Mouse (Mus musculus) embryo, embryonic 10 days (tissue): ENCODE results near the gene 9230112D13Rik.

Experiments used
- DNase-seq: peaks from one replicate; pipeline ENCODE4 v3.0.0-alpha.2; 2015; ENCODE audit warnings: low spot score

The 9230112D13Rik gene

DNA sequence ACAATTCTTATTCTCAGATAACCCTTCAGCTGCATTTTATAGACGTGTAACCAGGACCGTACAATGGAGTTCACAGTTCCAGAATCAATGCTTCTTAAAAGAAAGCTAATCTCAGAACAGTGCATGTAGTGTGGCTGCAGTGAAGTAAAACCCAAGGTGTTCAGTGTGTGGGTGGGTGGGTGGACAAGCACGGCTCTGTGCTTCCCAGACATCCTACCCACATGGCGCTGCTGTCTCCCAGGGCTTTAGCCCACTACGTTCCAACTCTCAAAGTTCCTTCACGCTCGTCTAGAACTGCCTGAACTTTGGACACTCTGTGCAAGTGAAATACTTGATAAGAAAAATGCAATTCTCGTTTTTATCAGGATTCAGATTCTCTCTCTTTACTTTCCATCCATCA lies at the start of gene 9230112D13Rik:
9230112D13Rik (minus strand) TSS at position 101 of the 400 bp plus-strand sequence.
- no peak for DNase-seq

DNA sequence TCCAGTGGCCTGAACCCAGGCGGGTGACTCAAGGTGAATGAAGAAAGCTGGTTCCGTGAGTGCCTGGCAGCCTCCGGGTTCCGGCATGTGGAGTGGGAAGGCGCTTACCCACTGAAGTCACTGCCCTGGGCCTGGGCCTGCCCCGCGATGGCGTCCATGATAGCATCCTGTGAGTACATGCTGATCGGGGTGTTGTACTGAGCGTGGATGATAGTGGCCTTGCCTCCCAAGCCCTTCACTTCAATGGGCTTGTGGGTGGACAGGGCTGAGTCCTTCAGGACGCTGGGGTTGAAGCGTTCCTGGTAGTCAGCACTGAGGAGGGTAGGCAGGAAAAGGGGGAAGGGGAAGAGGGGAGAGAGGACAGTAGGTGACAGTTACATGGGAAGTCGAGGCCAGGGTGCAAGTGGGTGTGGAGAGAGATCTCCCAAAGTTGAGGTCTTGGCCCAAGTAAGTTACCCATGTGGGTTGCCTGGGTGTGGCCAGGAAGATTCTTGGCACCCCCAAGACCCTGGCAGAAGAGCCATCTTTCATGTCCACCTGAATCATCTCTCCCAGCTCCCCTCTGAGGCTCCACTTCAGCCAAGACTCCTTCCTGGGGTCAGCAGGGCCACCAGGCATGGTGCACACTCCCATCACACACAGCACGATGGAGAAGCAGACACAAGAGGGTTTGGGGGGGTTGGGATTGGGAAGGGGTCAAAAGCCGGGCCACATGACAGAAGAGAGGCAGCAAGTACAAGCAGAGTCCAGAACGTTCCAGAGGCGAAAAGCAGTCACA lies 49.2 kb upstream of the 9230112D13Rik start:
- no peak for DNase-seq

DNA sequence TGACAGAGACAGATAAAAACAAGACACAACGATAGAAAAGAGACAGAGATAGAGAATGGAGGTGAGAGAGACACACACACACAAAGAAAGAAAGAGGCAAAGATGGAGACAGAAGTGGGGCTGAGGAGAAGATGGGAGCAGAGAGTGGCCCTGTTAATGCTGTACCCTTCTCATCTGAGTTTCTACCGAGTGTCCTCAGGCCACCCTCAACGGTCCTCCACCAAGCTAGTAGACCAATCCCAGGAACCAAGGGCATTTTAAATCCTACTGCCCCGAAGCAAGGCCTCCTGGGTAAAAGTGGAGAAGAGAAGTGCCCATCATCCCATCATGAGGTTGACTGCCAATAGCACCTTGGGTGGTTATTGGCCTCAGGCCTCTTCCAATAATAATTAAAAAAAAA lies 48.3 kb upstream of the 9230112D13Rik start:
- no peak for DNase-seq

DNA sequence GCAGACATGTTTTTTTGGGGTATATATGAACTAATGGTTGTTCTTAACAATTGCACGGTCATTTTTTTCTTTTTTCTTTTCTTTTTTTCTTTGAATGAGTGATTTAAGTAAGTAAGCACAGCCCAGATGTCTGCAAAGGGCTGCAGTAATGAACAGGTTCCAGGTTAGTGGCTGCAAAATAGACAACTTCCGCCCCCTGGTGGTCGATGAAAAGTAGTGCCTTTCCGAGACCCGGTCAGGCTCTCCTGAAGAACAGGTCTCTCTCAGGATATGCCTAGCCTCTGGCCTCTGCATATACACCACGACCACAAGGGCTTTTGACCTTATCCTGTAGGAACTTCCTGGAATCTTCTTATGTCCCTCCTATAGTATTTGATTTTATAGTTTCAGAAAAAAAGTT lies 47.7 kb upstream of the 9230112D13Rik start:
- DNase-seq, result peak; percentile 89

DNA sequence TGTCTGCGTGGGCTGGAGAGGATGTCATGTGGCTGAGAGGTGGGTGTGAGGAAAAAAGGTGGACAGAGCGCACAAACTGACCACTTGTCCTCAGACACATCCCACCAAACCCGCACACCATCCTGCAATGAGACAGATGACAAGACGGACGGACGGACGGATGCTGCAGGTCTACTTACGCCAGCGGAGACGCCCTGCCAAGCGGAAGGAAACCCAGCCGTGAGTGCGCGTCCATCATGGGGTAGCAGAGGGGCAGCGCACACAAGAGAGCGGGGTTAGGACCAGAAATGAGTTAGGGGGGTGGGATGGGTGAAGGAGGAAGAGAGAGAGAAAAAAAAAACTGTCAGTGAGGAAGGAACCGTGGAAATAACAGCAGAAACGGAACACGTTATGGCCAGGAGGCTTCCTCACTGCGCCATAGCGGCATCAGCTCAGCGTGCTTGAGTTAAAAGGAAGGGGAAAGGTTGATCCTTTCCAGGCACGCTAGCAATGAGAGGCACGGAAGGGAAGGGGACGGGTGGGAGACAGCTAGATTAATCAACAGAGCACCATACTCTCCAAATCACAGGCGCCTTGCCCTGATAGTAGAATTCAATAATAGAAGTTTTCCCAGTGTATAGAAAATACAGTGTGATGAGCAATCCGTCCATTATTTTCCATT lies 47.1 kb upstream of the 9230112D13Rik start:
- DNase-seq, result peak; percentile 18

DNA sequence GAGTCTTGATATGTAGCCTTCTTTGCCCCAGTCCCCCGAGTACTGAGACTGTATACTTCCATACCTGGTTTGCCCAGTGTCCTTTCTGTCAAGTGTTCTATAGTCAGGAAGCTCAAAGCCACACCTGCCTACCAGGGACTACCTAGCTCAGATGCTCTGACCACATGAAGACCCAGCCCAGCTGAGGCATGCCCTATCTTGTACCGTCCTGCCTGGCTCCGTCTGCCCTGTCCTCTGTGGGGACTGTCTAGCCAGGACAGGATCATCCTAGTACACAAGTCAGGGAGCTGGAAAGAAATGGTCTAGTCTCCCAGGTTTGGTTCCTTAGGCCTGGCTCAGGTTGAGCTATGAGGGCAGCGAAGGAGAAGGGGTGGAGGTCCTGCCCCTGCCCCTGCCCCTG lies 46.0 kb upstream of the 9230112D13Rik start:
- DNase-seq, result no peak

DNA sequence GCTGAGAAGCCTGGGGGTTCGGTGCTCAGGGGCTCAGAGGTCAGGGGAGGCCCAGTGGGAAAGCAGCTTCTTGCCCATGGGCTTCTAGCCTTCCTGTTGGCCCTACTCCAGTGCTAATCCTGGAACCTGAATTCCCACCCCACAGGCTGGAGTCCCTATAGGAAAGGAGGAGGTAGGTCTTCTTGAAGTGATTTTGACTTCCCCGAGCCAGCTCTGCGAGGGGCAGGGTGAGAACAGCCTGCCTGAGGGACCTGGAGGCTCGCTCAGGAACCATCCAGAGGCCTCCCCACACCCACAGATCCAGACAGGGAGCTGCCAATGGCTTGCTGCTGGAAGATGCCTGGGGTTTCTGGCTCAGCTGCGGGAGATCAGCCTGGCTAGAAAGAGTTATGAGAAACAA lies 45.1 kb upstream of the 9230112D13Rik start:
- no peak for DNase-seq

DNA sequence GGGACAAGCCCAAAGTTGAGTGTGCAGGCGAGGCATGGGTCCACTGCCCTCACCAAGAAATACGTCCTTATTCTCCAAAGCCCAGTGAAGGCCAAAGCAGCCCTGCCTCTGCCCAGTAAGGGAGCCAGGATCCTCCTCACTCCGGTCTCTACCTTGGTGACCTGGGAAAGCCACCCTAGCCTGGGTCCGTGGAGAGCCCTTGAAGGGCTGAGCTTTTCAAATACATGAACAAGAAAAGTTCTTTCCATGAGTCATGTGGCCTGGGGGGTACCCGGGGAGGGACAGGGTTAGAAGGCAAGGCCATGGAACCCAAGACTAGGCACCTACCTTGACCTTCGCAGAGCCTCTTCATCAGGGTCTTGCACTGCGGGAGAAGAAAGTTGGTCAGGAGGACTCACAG lies 43.9 kb upstream of the 9230112D13Rik start:
- DNase-seq, result no peak

DNA sequence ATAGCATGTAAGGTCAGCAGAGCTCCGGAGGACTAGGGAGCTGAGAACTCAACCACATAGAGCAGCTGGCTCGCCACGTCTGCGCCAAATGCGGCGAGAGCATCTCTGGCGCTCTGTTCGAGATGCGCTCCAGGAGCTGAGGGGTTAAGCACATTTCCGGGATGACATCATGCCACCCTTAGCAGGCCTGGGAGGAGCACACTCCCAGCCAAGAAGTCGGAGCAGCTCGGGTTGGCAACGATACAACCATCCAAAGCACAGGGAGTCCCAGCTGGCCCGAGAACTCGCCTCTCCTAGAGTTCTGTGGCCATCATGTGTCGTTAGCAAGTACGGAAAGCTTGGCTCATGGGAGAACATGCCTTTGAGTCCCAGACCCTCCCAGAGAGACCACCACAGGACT lies 43.1 kb upstream of the 9230112D13Rik start:
- DNase-seq, result no peak

DNA sequence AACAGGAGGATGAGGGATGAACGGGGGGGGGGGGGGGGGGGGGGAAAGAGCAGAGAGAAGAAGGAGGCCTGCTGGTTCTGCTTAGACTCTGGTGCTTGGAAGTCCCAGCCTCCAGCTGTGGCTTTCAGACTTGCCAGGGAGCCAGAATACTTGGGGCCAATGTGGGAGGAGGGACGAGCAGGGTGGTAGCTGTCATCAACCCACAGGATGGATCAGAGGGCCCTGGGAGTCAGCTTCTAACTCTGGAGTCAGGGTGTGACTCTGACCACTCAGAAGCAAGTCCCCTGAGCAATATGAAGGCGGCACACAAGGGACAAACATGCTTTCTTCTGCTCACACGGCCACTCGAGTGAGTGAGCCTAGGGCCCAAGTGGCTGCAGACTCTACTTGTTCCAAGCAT lies 42.0 kb upstream of the 9230112D13Rik start:
- DNase-seq, result no peak

DNA sequence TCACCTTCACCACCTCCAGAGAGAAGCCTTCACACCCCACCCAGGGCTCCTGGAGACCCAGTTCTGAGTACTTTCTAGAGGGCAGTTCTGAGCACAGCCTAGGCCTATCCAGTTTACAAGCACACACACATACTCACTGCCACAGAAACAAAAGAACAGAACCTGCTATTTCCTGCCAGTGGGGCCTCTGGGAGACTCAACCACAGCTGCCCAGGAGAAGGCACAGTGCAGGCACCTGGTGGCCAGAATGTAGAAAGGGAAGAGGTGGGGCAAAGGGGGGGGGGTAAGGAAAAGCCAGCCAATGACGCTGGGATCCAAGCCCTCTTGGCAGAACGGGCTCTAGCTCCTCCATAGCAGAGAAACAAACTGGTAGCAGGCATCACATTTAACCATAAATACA lies 39.8 kb upstream of the 9230112D13Rik start:
- no peak for DNase-seq

DNA sequence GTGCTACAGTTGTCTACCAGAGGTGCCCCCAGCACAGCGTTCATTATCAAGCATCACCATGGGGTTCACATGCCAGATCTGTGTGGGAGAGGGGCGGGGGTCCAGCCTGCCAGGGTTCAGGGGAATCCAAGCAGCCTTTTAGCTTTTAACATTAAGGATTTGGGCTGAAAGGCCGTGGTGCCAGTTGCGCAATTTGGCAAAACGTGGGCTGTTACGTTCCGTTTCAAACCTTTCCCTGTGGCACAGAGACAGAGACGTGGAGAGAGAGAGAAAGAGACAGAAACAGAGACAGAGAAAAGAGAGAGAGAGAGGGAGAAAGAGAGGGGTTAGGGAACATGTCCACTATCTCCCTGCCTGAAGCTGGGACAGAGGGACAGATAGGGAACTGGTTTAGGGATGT lies 39.0 kb upstream of the 9230112D13Rik start:
- DNase-seq, result no peak

DNA sequence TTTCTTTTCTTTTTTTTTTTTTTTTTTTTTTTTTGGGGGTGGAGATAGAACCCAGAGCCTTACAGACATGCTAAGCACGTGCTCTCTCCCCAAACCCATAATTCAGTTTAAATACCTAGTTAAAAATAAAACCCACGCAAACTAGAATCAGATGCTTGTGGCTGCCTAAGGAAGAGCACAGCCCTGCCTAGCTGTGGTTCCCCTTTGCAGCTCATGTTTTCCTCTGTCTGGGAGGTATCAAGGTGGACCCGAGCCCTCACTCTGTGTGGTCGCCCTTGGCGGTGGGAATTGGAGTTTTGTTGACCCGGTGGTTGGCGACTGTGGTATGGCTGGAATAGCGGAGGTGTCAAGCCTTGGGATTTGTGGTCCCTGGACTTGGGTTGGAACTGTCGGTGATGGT lies 36.3 kb upstream of the 9230112D13Rik start:
- DNase-seq, result no peak

DNA sequence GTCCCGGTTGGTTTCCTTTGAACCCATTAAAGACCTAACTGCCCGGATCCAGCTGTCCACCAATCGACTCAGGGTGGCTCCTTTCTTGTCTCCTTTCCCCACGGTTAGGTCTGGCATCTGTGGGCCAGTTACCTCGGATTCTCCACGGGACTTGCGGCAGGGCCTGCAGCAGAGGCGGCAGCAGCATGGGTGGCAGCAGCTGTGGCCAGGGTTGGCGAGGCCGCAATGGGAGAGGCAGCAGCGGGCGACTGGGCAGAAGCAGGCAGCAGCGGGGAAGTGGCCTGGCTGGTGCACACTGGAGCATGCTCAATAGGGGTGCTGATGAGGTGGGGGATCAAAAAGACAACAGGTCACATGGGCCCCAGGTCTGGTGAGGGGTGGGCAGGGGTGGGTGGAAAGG lies 32.6 kb upstream of the 9230112D13Rik start:
- no peak for DNase-seq

DNA sequence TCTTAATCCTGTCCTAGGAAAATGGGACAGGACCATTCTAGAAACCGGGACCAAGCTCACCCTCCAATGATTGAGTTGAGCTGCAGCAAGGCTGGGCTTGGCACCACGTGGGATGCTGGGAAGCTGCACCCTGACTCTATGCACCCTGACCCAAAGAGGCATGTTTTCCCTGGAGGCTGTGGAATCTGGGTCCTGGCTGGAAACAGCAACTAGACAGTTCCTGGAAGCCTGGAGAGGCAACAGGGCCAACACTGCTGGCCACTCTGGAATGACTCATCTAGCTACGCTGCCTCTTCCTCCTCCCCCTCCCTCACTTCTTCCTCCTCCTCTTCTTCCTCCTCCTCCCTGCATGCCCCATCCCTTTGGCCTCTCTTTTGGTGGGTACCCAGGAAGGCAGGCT lies 31.4 kb upstream of the 9230112D13Rik start:
- DNase-seq, result no peak

DNA sequence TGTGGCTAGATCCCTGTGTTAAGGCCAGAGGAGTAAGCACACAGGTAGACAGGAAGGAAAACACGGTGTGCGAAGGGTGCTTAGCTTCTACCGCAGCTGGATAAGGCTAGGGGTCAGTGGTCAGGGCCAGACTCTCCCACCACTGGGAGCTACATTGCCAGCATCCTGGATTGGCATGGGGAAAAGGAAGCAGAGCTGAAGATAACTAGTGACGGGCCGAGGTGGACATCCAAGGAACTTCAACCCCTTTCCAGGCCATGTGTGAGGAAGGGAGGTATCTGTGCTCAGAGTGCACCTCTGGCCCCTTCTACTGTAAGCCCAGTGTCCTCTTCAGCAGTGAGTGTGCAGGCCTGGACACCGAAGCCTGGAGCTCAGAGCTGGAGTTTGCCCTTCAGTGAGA lies 30.9 kb upstream of the 9230112D13Rik start:
- no peak for DNase-seq

DNA sequence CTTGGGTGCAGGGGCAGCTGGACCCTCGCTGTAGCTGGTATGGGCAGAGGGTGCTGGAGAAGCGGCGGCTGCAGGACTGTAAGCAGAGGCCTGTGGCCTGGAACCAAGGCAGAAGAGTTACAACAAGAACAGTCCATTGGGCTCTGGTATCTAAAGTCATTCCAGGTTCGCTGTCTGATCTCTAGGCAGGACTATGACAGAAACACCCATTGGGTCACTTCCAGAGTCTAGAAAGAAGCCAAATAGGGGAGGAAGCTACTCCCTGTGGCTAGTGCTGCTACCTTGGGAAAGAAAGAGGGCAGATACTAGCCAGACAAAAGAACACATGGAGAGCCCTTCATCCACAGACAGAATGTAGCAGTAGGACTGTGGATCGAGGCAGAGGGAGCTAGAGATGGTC lies 29.6 kb upstream of the 9230112D13Rik start:
- DNase-seq, result no peak

DNA sequence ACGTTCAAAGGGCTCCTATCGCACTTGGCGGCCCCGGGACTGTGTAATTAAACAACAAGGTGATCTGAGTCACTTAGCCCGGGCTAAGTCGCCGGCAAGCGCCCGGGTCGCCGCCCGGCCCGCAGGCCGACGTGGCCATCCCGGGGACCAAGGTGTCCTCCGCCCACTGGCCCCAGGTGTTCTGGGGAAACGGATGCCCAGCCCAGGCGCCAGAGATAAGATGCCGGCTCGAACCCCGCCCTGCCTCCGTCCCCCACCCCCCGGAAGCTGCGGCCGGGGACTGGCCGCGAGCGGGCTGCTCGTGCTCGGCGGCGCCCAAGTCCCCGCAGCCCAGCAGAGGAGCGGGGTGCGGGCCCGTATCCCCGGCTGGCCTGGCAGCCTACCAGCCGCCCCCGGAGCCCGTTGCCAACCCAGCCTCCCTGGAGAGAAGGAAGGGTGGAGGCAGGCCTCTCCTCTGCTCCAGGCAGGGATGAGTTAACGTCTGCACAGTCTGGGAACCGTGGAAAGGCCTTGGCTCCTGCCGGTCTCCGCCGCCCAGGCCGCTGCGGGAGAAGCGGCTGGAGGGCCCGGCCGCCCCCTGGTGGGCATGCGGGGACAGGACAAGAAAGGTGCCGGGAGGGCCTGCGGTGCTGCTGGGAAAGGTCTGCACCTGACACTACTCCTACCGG lies 26.5 kb upstream of the 9230112D13Rik start:
- DNase-seq, result peak; percentile 91

DNA sequence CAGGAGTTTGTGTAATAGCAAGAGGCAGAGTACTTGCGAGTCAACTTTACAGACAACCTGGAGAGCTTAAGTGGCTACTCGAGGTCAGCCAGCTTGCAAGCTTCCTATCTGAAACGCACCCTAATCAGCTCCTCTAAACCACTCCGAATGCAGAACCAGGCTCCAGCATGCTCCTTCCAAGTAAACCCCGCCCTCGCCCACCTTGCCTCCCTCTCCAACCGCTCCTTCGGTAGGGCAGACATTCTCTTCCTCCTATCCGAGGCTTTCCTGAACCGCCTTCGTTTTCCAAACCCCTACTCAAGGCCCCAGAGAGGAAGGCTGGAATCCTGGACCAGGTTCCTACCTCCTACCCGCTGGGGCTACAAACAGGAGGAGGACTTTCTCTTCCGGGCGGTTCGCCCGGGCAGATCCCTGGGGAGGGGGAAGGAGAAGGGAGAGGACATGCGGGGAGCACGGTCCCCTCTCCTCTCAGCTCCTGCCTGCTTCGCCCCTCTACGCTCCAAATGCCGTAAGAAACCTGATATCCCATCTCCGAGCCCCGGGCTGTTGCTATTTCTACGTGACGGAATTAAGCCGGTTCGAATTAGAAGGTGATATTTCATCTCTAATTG lies 25.9 kb upstream of the 9230112D13Rik start:
- DNase-seq, result peak; percentile 74

DNA sequence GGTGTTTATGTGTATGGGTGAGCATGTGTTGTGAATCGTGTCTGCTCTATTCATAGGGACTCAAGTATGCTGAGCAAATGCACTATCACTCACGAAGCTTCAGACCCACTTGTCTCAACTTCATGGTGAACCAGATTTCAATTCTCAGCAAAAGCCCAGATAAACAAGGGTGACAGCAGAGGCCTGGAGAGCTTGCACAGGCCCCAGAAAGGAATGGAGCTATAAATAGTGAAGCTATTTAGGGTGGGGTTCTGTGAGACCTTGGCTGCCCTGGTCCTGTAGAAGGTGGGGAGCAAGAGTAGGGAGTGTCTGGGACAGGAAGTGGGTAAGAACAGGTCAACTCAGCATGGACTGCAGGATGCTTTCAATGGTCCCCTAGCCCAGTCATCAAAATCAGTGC lies 21.9 kb upstream of the 9230112D13Rik start:
- no peak for DNase-seq

DNA sequence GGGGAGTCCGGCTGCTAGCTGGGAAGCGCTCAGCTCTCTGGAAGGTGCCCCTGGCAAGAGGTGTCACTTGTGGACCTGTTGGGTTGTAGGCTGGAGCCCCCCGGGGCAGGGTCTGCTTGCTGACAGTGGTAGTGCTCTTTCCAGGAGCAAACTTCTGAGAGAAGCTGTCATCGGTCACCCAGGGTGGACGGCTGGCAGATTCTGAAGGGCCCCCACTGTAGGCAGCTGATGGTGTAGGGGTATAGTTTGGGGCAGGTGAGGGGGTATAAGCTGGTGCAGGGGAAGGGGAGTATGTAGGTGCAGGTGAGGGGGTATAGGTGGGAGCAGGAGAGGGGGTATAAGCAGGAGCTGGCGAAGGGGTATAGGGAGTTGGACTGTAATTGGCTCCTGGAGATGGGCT lies 21.4 kb upstream of the 9230112D13Rik start:
- no peak for DNase-seq

DNA sequence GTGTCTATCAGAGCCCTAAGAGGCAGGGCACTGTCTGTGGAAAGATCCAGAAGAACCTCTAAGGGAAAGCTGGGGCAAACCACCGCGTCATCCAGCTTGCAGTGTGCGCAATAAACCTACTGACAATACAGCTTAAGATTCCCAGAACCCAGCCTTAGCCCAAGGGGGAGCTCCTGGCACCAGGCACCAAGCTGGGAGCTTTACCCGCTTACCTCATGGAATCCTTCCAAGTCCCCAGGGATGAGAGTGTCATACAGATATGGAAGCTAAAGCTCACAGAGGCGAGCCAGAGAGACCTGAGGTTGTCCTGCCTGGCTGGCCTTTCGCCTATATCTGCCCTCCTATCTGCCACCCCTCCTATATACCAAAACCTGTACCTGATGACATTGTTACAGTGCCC lies 21.0 kb upstream of the 9230112D13Rik start:
- DNase-seq, result no peak

DNA sequence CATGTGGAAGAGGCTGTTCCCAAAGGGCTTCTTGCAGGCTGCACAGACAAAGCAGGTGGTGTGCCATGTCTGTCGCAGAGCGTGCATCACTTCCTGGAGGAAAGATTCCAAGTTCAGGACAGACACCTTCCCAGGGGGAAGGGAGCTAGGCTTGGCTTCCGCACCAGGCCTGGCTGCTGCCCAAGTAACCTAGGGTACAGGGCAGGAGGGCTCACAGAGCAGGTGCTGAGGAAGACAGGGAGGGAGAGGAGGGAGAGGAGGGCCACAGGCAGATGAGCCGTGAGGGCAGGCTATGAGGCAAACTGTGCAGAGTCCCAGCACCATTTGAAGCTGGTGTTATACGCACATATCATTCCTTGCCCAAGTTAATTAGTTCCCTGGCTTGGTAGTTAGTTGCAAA lies 19.3 kb upstream of the 9230112D13Rik start:
- DNase-seq, result no peak
